Mouse (Mus musculus) MEL (cell line): ENCODE results near the gene H2-DMb1.

Source experiments
- CTCF ChIP-seq, 3 experiments: IDR thresholded peaks in 2 of 3; conservative IDR thresholded peaks in 1 of 3; 2 replicates each; pipeline ENCODE4 v1.5.1; 2011 to 2012; ENCODE audit warnings: low read length in 3 of 3, low read depth in 2 of 3, mild to moderate bottlenecking in 2 of 3, improper control_type of control experiment in 1 of 3, inconsistent platforms in 1 of 3, mixed read lengths in 1 of 3, moderate library complexity in 1 of 3; ENCODE audit not compliant: control insufficient read depth in 1 of 3, insufficient read depth in 1 of 3, poor library complexity in 1 of 3, severe bottlenecking in 1 of 3
- EP300 ChIP-seq, 2 experiments: IDR thresholded peaks; 2 replicates each; pipeline ENCODE4 v1.6.1; 2011; ENCODE audit warnings: improper control_type of control experiment in 2 of 2, low read length in 2 of 2, low read depth in 1 of 2, mild to moderate bottlenecking in 1 of 2
- POLR2A ChIP-seq, 2 experiments: IDR thresholded peaks; 2 replicates each; pipeline ENCODE4 v1.6.1; 2011 to 2012; ENCODE audit warnings: low read length in 2 of 2, mild to moderate bottlenecking in 2 of 2, control low read depth in 1 of 2, improper control_type of control experiment in 1 of 2, low read depth in 1 of 2, moderate library complexity in 1 of 2; ENCODE audit not compliant: control insufficient read depth in 1 of 2, insufficient read depth in 1 of 2, poor library complexity in 1 of 2
- TAL1 ChIP-seq: IDR thresholded peaks from 2 replicates; pipeline ENCODE4 v1.6.1; 2012; ENCODE audit warnings: mild to moderate bottlenecking, inconsistent platforms, low read length, moderate library complexity, mixed read lengths
- ZC3H11A ChIP-seq: IDR thresholded peaks from 2 replicates; pipeline ENCODE4 v1.6.1; 2012; ENCODE audit warnings: low read depth, mild to moderate bottlenecking, inconsistent platforms, low read length, improper control_type of control experiment

DNA sequence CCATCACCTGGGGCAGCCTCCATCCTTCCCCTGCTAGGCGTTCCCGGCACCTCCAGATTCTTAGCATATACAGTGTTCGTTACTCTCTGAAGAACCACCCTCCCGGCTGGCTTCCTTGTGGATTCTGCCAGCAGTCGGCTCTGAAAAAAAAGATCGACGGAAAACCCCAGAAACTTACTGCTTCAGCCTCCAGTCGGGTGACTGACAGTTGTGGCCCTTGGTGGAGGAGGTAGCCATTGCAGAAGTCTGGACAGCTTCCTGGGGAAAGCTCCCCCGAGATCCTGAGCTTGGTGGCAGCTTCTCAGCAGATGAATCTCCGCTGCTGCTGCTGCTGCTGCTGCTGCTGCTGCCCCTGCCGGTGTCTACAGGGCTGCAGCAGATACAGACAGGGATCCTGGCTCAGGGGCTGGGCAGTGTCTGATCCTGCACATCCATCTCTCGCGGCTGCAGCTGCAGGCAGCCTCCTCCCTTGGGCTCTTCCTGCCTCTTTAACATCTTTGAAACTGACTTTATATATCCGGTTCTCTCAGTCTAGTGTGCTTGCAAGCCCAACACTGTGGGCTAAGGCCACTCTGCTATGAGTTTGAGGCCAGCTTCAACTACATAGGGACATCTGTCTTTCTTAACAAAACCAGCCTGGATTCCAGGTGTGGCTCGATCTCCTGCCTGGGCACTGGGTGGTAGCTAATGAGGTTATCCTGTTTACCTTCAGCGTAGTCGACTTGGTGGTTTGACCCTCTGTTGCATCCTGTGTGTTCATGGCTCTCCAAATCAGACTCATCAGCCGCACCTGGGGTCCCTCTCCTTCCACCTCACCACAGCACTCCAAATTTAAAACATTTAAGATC, 23.7 kb upstream of the H2-DMb1 start:
- TF ChIP-seq TAL1 (no peak), CTCF (IDR thresholded peaks at IDR 0.05 in 2 of 3, conservative IDR thresholded peaks at IDR 0.05 in 1 of 3; ENCODE audit: control insufficient read depth in 1 of 3, insufficient read depth in 1 of 3, low read depth in 2 of 3, low read length in 3 of 3, poor library complexity in 1 of 3, severe bottlenecking in 1 of 3) (no peak), POLR2A (IDR thresholded peaks at IDR 0.05; ENCODE audit: control insufficient read depth in 1 of 2, insufficient read depth in 1 of 2, low read depth in 1 of 2, low read length in 2 of 2, poor library complexity in 1 of 2) (no peak), ZC3H11A (no peak), EP300 (IDR thresholded peaks at IDR 0.05; ENCODE audit: low read depth in 1 of 2, low read length in 2 of 2) (no peak)
